Mouse (Mus musculus) right cerebral cortex, postnatal 36 days (tissue): ENCODE measurements at regions not wholly inside any gene's neighbourhood (a gene's known extent, or its start where the extent isn't known, plus 50 kb on each side); places are given as distances from the start of the nearest gene placed in this dataset.

Source experiments
- DNase-seq, 2 experiments: peaks; one replicate each; pipeline ENCODE4 v3.0.0; 2022; ENCODE audit warnings: low spot score in 2 of 2, mixed read lengths in 1 of 2

- no peak for DNase-seq
These were observed 1021.2 kb upstream of the Adgrl4 start for GRCm38 (mm10) chr3:150416447-150416846.

DNA sequence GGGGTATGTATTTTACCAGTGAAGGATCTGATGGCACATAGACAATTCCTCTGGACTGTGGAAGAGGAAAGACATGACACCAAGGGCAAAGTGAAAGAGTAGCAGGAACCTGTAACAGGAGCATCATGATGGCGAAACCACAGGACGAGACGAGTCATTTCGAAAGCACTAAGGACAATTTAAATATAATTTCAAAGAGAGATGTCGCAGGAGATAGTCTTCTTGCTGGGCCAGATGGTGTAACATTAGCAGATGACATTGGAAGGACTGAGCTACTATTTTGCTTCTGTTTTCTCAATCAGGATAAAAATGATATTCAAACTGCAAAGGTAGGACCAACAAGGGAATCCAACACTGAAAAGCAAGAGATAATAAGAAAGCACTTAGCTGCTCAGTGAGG is 1009.7 kb upstream of the Adgrl4 start:
- DNase-seq = no peak

- DNase-seq = no peak
These were observed 1006.4 kb upstream of the Adgrl4 start for GRCm38 (mm10) chr3:150431291-150431690.

- peak in 1 of 2 experiments; percentile 7 for DNase-seq
These were observed 1002.5 kb upstream of the Adgrl4 start for GRCm38 (mm10) chr3:150435199-150435598.

DNA sequence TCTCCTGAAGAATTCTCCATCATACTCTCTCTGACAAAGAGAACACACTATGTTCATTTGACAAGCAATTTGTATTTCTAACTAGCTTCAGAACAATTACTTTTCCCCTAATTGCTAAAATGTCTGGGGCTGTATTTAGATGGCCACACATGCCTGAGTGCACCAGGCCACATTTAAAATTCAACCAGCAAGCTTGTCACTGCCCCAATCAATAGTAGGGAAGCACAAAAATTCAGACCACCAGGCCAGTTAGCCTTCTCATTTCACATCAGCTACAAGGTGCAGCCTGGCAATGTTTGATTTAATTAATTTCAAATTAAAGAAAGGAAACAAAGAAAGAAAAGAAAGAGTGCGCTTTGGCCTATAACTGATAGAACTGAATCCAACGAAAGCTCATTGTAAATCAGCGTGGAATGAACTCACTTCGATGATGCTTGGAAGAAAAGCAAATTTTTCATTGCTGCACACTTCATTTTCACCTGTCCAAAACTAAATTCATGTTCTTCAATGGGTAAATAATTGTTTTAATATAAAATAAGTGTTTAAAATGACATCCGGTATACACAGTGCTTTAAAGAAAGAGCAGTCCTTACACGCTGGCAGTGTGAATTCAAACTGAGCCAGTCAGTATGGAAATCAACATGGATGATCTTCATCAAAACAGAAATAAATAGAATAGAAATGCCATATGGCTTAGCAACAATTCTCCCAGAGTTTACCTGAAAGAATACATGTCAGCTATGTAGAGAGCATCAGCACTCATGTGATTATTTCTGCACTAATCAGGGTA is 1001.7 kb upstream of the Adgrl4 start:
- DNase-seq = no peak
